Mouse (Mus musculus): ENCODE measurements at regions not wholly inside any gene's neighbourhood (a gene's known extent, or its start where the extent isn't known, plus 50 kb on each side); places are given as distances from the start of the nearest gene placed in this dataset.

DNA sequence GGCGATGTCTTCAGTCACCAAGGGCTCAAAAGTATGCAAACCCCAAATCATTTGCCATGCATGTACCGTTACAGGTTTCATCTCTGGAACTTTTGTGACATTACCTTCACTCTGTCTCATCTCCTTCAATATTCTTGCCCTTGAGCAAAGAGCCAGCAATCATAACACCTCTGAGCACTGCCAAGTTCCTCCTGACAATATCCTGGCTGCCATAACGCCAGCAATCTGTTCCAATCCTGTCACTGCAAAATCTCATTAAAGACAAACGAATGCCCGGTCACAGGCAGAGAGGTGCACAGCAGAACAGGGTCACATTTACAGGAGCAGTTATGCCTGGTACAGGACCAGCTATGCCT lies 515.0 kb upstream of the Nr3c2 start:
- no peak overlapping the region for H3K4me2 ChIP-seq (ENCODE audit: low read length)

DNA sequence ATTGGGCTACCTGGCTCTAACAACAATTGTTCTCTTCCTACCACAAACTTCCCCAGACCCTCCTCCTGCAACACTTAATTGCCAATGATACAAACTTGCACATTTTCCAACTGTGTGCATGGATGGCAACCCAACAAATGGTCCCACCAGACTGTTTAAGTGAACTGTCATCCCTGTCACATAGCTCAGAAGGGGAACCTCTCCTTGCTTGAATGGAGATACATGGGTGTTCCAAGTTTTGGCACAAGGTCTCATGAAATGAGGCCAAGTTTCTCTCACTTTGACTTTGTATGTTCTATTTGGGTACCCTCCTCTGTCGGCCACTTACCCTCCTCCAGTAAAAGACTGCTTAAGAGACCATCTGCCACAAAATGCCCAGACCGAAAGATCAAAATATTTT lies 507.2 kb upstream of the Nr3c2 start:
- no peak for ATAC-seq
- Histone ChIP-seq H3K27me3 (ENCODE audit: control insufficient read depth, insufficient read depth, low read depth, low read length) (no peaks in the 10 kb centered on the region), H3K36me3 (ENCODE audit: control insufficient read depth, insufficient read depth, low read length) (no peaks in the 10 kb centered on the region), H3K4me3 (ENCODE audit: low read depth, low read length) (no peak overlapping the region), H3K4me2 (ENCODE audit: low read length) (no peak overlapping the region), H3K27ac (ENCODE audit: low read length) (no peak overlapping the region), H3K4me1 (ENCODE audit: control insufficient read depth, insufficient read depth, low read length) (no peaks in the 10 kb centered on the region), H3K9ac (ENCODE audit: low read depth, low read length) (no peak overlapping the region), H3K9me3 (replicated peaks; ENCODE audit: control insufficient read depth, low read length, poor library complexity, severe bottlenecking) (no peaks in the 10 kb centered on the region)
- 87% methylated on average over 2 of the region's 2 CpGs for WGBS

More for the DNA sequence above, 515.0 kb upstream of the Nr3c2 start:
- Histone ChIP-seq H3K4me3 (ENCODE audit: low read depth, low read length) (no peak overlapping the region), H3K36me3 (ENCODE audit: control insufficient read depth, insufficient read depth, low read length) (no peaks in the 10 kb centered on the region), H3K27ac (ENCODE audit: low read length) (no peak overlapping the region), H3K27me3 (ENCODE audit: control insufficient read depth, insufficient read depth, low read depth, low read length) (no peaks in the 10 kb centered on the region), H3K9ac (ENCODE audit: low read depth, low read length) (no peak overlapping the region), H3K4me1 (ENCODE audit: control insufficient read depth, insufficient read depth, low read length) (0 out of 2 replicates have a peak, but pooled peaks cover 2% of the 10 kb centered on the region), H3K9me3 (replicated peaks; ENCODE audit: control insufficient read depth, low read length, poor library complexity, severe bottlenecking) (no peaks in the 10 kb centered on the region)
- ATAC-seq, result peak; percentile 64
- WGBS, result 58% methylated on average over 5 of the region's 5 CpGs

DNA sequence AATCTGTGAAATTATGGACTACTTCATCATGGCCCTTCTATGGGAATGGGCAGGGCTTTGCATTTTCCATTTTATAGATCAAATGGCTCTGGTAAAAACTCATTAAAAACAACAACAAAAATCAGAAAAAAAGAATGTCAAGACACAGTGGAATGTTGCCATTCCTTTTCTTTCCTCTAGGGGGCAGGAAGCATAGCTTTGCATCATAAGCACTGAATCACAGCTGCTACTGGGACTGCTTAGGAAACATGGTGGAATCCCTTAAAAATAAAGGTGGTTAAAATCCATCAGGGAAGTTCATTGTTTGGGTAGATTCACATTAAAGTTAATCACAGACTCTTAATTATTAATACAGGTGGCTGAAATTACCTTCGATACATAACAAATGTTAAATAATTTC lies 476.8 kb upstream of the Nr3c2 start:
- Histone ChIP-seq H3K36me3 (ENCODE audit: control insufficient read depth, insufficient read depth, low read length) (no peaks in the 10 kb centered on the region), H3K4me1 (ENCODE audit: control insufficient read depth, insufficient read depth, low read length) (no peaks in the 10 kb centered on the region), H3K27me3 (ENCODE audit: control insufficient read depth, insufficient read depth, low read depth, low read length) (no peaks in the 10 kb centered on the region), H3K4me2 (ENCODE audit: low read length) (no peak overlapping the region), H3K4me3 (ENCODE audit: low read depth, low read length) (no peak overlapping the region), H3K9me3 (replicated peaks; ENCODE audit: control insufficient read depth, low read length, poor library complexity, severe bottlenecking) (no peaks in the 10 kb centered on the region), H3K9ac (ENCODE audit: low read depth, low read length) (no peak overlapping the region), H3K27ac (ENCODE audit: low read length) (no peak overlapping the region)
- no peak for ATAC-seq
- 98% methylated on average over 1 of the region's 1 CpGs for WGBS

DNA sequence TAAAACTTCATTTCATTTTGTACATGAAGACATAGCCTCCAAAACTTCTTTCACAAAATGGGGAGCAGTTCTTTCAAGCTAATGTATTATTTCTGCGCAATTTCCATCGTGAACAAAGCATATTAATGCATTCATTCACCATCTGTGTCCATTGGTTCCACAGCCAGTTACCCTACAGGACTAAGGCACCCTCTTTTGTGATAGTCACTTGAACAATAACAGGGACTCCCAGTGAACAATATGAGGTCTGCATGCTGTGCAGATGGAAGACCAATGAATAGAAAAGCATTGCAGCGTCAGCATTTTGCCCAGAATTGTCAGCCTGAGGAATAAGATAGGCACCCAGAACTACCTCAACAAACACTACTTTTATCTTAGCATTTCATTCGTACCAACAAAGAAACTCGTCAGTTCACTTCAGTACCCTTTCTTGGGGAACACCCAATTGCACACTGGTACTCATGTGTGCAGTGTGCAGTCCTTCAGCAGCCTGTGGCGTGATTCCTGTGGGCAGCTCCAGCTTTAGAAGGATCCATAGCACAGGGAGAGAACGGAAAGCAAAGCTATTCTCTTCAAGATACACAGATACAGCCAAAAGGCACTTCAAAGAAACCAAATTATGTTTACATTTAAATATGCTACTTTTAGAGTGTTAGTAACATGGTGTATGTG lies 476.2 kb upstream of the Nr3c2 start:
- H3K27ac ChIP-seq (ENCODE audit: low read length), result no peak overlapping the region
- 74% methylated on average over 7 of the region's 7 CpGs for WGBS
- no peak for ATAC-seq
- H3K4me1 ChIP-seq (ENCODE audit: control insufficient read depth, insufficient read depth, low read length), result no peaks in the 10 kb centered on the region
- H3K4me3 ChIP-seq (ENCODE audit: low read depth, low read length), result no peak overlapping the region
- no peaks in the 10 kb centered on the region for H3K36me3 ChIP-seq (ENCODE audit: control insufficient read depth, insufficient read depth, low read length)
- no peaks in the 10 kb centered on the region for H3K9me3 ChIP-seq (replicated peaks; ENCODE audit: control insufficient read depth, low read length, poor library complexity, severe bottlenecking)
- H3K9ac ChIP-seq (ENCODE audit: low read depth, low read length), result no peak overlapping the region
- H3K4me2 ChIP-seq (ENCODE audit: low read length), result no peak overlapping the region
- no peaks in the 10 kb centered on the region for H3K27me3 ChIP-seq (ENCODE audit: control insufficient read depth, insufficient read depth, low read depth, low read length)

DNA sequence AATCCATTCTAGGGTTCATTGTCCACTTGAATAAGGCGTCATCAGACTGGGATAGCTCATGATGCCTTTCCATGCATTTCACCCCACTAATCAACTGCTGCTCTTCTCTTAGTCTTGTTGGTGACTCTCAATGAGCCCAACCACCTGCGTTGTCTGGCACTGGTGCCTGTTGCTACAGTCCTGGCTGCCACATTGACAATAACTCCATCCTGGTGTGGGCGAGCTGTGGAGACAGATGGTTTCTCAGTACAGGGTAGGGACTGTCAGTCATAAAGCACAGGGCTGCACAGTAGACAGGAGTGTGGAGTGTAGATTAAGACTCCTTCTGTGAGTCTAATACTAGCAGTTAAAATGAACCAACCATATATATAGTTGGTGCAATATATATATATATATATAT lies 469.4 kb upstream of the Nr3c2 start:
- Histone ChIP-seq H3K27ac (ENCODE audit: low read length) (no peak overlapping the region), H3K4me2 (ENCODE audit: low read length) (no peak overlapping the region), H3K4me3 (ENCODE audit: low read depth, low read length) (no peak overlapping the region), H3K9me3 (replicated peaks; ENCODE audit: control insufficient read depth, low read length, poor library complexity, severe bottlenecking) (no peaks in the 10 kb centered on the region), H3K4me1 (ENCODE audit: control insufficient read depth, insufficient read depth, low read length) (no peaks in the 10 kb centered on the region), H3K36me3 (ENCODE audit: control insufficient read depth, insufficient read depth, low read length) (no peaks in the 10 kb centered on the region), H3K27me3 (ENCODE audit: control insufficient read depth, insufficient read depth, low read depth, low read length) (no peaks in the 10 kb centered on the region), H3K9ac (ENCODE audit: low read depth, low read length) (no peak overlapping the region)
- ATAC-seq, result no peak
- 77% methylated on average over 3 of the region's 3 CpGs for WGBS

DNA sequence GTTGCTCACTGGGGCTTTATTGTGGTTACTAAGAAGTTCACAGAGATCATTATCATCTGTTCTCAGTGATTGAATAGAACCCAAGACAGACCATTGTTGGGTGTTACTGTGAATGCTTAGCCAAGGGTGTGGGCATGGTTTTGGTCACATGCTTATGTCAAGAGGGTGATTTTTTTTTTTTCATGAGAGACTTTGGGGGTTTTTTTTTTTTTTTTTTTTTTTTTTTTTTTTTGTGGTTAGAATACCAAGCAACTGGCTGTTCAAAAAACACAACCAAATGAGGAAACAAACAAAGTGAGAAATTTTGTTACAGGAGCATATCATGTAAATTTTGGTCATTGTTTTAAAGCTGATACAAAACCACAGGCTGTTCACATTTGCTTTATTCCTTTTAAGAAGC lies 466.4 kb upstream of the Nr3c2 start:
- H3K27ac ChIP-seq (ENCODE audit: low read length), result no peak overlapping the region
- no peak for ATAC-seq
- no peak overlapping the region for H3K9ac ChIP-seq (ENCODE audit: low read depth, low read length)

DNA sequence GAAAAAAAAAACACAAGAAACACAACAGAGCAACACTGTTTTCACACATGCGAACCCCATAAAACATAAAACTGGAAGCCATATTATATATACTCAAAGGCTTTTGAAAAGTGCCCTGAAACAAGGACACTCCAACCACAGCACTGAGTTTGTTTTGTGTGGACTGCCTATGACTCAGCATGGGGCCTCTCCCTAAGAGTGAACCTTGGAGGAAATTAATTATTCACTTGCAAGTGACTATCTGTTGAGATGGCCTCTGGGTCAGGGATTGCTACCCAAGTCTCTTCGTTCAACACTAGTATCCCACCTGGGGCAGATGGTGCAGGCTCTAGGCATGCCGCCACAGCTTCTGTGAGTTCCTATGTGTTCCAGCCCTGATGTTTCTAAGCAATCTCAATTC lies 461.3 kb upstream of the Nr3c2 start:
- Histone ChIP-seq H3K36me3 (ENCODE audit: control insufficient read depth, insufficient read depth, low read length) (no peaks in the 10 kb centered on the region), H3K4me1 (ENCODE audit: control insufficient read depth, insufficient read depth, low read length) (no peaks in the 10 kb centered on the region), H3K27ac (ENCODE audit: low read length) (no peak overlapping the region), H3K4me2 (ENCODE audit: low read length) (no peak overlapping the region), H3K9ac (ENCODE audit: low read depth, low read length) (no peak overlapping the region), H3K27me3 (ENCODE audit: control insufficient read depth, insufficient read depth, low read depth, low read length) (no peaks in the 10 kb centered on the region), H3K4me3 (ENCODE audit: low read depth, low read length) (no peak overlapping the region), H3K9me3 (replicated peaks; ENCODE audit: control insufficient read depth, low read length, poor library complexity, severe bottlenecking) (no peaks in the 10 kb centered on the region)
- WGBS, result 90% methylated on average over 3 of the region's 3 CpGs
- no peak for ATAC-seq

More for the DNA sequence above, 466.4 kb upstream of the Nr3c2 start:
- H3K27me3 ChIP-seq (ENCODE audit: control insufficient read depth, insufficient read depth, low read depth, low read length), result no peaks in the 10 kb centered on the region
- H3K4me1 ChIP-seq (ENCODE audit: control insufficient read depth, insufficient read depth, low read length), result no peaks in the 10 kb centered on the region
- no peak overlapping the region for H3K4me3 ChIP-seq (ENCODE audit: low read depth, low read length)
- H3K4me2 ChIP-seq (ENCODE audit: low read length), result no peak overlapping the region
- H3K9me3 ChIP-seq (replicated peaks; ENCODE audit: control insufficient read depth, low read length, poor library complexity, severe bottlenecking), result no peaks in the 10 kb centered on the region
- H3K36me3 ChIP-seq (ENCODE audit: control insufficient read depth, insufficient read depth, low read length), result no peaks in the 10 kb centered on the region

DNA sequence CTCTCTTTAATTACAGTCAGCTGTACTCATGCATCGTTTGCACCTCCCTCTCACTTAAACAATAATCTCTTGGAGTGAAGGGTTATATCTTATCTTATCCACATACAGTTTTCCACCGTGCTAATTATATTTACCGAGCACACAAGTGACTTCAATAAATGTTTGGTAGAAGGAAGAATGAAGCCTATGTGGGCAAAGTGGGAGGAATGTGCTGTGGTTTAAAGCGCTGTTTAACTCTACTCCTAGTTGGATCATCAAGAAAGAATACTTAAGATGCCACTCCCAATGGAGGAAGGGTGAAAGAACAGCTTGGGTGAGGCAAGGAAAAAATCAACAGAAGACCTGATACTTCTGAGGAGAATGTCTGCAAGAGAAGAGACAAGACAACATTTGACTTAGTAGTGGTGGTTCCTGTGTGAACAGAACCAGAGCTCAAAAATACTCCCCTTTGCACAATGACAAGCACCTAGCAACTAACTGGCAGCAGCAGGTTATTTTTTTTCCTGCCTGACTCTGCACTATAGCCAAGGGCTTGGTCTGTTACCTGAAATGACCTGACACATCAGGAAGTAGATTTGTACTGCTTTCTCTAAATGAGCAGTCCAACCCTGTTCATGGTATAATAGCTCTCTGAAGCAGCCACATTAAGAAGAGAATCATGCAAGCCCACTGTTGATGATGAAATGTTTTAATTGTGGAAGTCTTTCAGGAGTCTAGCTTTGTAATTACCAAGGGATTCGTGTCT lies 424.6 kb upstream of the Nr3c2 start:
- H3K4me2 ChIP-seq (ENCODE audit: low read length), result no peak overlapping the region
- WGBS, result 79% methylated on average over 5 of the region's 5 CpGs
- H3K27me3 ChIP-seq (ENCODE audit: control insufficient read depth, insufficient read depth, low read depth, low read length), result no peaks in the 10 kb centered on the region
- no peaks in the 10 kb centered on the region for H3K9me3 ChIP-seq (replicated peaks; ENCODE audit: control insufficient read depth, low read length, poor library complexity, severe bottlenecking)
- no peak overlapping the region for H3K27ac ChIP-seq (ENCODE audit: low read length)
- no peak overlapping the region for H3K9ac ChIP-seq (ENCODE audit: low read depth, low read length)
- ATAC-seq, result no peak
- no peaks in the 10 kb centered on the region for H3K36me3 ChIP-seq (ENCODE audit: control insufficient read depth, insufficient read depth, low read length)
- no peak overlapping the region for H3K4me3 ChIP-seq (ENCODE audit: low read depth, low read length)
- H3K4me1 ChIP-seq (ENCODE audit: control insufficient read depth, insufficient read depth, low read length), result no peaks in the 10 kb centered on the region

DNA sequence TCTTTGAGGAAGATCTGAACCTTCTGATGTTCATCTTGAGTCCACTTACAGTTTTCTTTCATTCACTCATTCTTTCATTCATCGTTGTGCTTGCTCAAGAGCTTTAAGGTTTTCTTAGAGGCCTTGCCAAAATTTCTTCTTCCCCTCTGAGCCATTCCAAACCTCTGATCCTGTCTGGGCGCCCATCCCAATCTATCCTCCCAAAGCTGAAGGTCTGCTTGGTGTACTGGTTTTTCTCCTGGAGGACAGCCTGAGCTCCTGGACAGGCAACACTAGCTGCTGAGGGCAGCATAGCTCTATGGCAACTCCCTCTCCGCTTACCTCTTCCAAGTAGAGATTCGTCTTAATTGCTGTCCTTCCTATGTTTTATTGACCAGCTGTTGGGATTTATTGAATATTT lies 420.3 kb upstream of the Nr3c2 start:
- Histone ChIP-seq H3K9ac (ENCODE audit: low read depth, low read length) (no peak overlapping the region), H3K9me3 (replicated peaks; ENCODE audit: control insufficient read depth, low read length, poor library complexity, severe bottlenecking) (no peaks in the 10 kb centered on the region), H3K4me3 (ENCODE audit: low read depth, low read length) (no peak overlapping the region), H3K27ac (ENCODE audit: low read length) (no peak overlapping the region), H3K4me2 (ENCODE audit: low read length) (no peak overlapping the region), H3K4me1 (ENCODE audit: control insufficient read depth, insufficient read depth, low read length) (no peaks in the 10 kb centered on the region), H3K36me3 (ENCODE audit: control insufficient read depth, insufficient read depth, low read length) (no peaks in the 10 kb centered on the region), H3K27me3 (ENCODE audit: control insufficient read depth, insufficient read depth, low read depth, low read length) (no peaks in the 10 kb centered on the region)
- no peak for ATAC-seq
- 87% methylated on average over 4 of the region's 4 CpGs for WGBS
